Mouse (Mus musculus) heart, postnatal 0 days (tissue): ENCODE results near the gene Rbfox1. TPM values are rescaled to one million over a fixed set of nuclear protein-coding genes. Genes with fewer than 3 reads are reported as not detected.

ENCODE experiments used
- ATAC-seq: fragments of 200-750 bp; cut with Nextera tagmentation; 2 replicates; pipeline ENCODE4 v1.8.0; 2017; ENCODE audit warnings: low read depth, moderate number of reproducible peaks, moderate library complexity; ENCODE audit not compliant: insufficient read depth
- DNase-seq: peaks from one replicate; pipeline ENCODE4 v3.0.0-alpha.2; 2016; ENCODE audit warnings: low spot score
- H3K27ac ChIP-seq: fragments of 300-500 bp; sonication (generic); 2 replicates; pipeline ENCODE4 v1.5.1; 2014; ENCODE audit warnings: low read depth, mild to moderate bottlenecking
- H3K27me3 ChIP-seq: fragments of 300-500 bp; sonication (generic); 2 replicates; pipeline ENCODE4 v1.6.1; 2014; ENCODE audit warnings: low read length, mixed read lengths; ENCODE audit not compliant: control insufficient read depth, insufficient read depth
- H3K36me3 ChIP-seq: fragments of 300-500 bp; sonication (generic); replicated peaks from 2 replicates; pipeline ENCODE4 v1.6.1; 2014; ENCODE audit warnings: low read length, mixed read lengths; ENCODE audit not compliant: control insufficient read depth, insufficient read depth
- H3K4me1 ChIP-seq: fragments of 300-500 bp; sonication (generic); 2 replicates; pipeline ENCODE4 v1.6.1; 2014; ENCODE audit warnings: antibody characterized with exemption; ENCODE audit not compliant: control insufficient read depth, insufficient read depth
- H3K4me2 ChIP-seq: fragments of 300-500 bp; sonication (generic); 2 replicates; pipeline ENCODE4 v1.6.1; 2014; ENCODE audit warnings: low read depth, mild to moderate bottlenecking, low read length, moderate library complexity
- H3K4me3 ChIP-seq: fragments of 300-500 bp; sonication (generic); 2 replicates; pipeline ENCODE4 v1.5.1; 2014; ENCODE audit warnings: low read depth, low read length
- H3K9ac ChIP-seq: fragments of 300-500 bp; sonication (generic); replicated peaks from 2 replicates; pipeline ENCODE4 v1.6.1; 2014; ENCODE audit warnings: low read depth, low read length, mixed read lengths
- H3K9me3 ChIP-seq: fragments of 300-500 bp; sonication (generic); replicated peaks from 2 replicates; pipeline ENCODE4 v1.6.1; 2016; ENCODE audit warnings: low read length; ENCODE audit not compliant: control insufficient read depth
- CTCF ChIP-seq: IDR thresholded peaks from 2 replicates; pipeline ENCODE4 v1.5.1; 2016; ENCODE audit warnings: antibody characterized with exemption, control low read depth, low read depth
- EP300 ChIP-seq: IDR thresholded peaks from 2 replicates; pipeline ENCODE4 v1.6.1; 2016; ENCODE audit warnings: antibody characterized with exemption, low read depth
- WGBS: fragments of 180-500 bp; shearing (Covaris S2); extraction: QIAGEN DNeasy Blood & Tissue Kit; methylation state at CpG from one replicate; pipeline ENCODE4 v1.1.7; 2014; 5-methylcytosine and 5-hydroxymethylcytosine counted together
- polyA plus RNA-seq: library from polyadenylated mRNA; unstranded; fragments of >200 nt; fragmentation: Nextera tagmentation; extraction: Ambion mirVana; gene quantifications from 2 replicates; pipeline ENCODE4 v1.2.1, GENCODE M21; 2015
- total RNA-seq: library from RNA; depleted of rRNA; stranded (reverse); fragments of >200 nt; gene quantifications from 2 replicates; pipeline ENCODE4 v1.2.3, GENCODE M21; 2014; ENCODE audit warnings: low replicate concordance

The Rbfox1 gene
- total and polyA plus RNA-seq, 2 experiments from 2014 or later, result 6.0 to 15.3 TPM

DNA sequence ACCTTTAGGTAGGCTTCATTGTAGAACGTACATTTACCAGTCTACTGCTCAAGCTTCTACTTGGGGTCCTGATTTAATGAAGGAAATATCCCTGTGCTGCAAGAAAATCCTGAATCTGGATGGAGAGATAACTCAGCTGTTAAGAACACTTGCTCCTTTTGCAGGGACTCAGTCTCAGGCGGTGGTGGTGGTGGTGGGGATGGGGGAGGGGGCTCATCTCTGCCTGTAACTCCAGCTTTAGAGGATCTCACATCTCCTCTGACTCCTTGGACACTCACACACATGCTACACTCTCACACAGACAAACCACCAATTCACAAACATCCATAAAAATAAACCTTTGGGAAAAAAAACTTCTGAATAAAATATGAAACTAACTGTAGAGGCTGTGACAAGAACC lies 1101.3 kb downstream of the Rbfox1 start:
- no peak overlapping the region for H3K9ac ChIP-seq
- H3K36me3 ChIP-seq, result no peaks in the 10 kb centered on the region
- H3K4me3 ChIP-seq, result no peak overlapping the region
- TF ChIP-seq CTCF, result no peak
- ATAC-seq, result no peak
- no peak for DNase-seq
- H3K9me3 ChIP-seq, result no peaks in the 10 kb centered on the region
- H3K27me3 ChIP-seq, result 0 out of 2 replicates have a peak, but pooled peaks cover 16% of the 10 kb centered on the region
- WGBS, result 41% methylated on average over 2 of the region's 2 CpGs
- H3K4me1 ChIP-seq, result peaks cover 4% of the 10 kb centered on the region
- H3K27ac ChIP-seq, result no peak overlapping the region
- H3K4me2 ChIP-seq, result no peak overlapping the region

GRCm38 (mm10) chr16:6992251-6992650 lies 1107.1 kb downstream of the Rbfox1 start:
- H3K36me3 ChIP-seq, result no peaks in the 10 kb centered on the region
- DNase-seq (no peak), ATAC-seq (peak; percentile 81)
- no peak overlapping the region for H3K9ac ChIP-seq
- no peak overlapping the region for H3K4me3 ChIP-seq
- no peaks in the 10 kb centered on the region for H3K9me3 ChIP-seq
- H3K4me1 ChIP-seq, result no peaks in the 10 kb centered on the region
- WGBS, result 56% methylated on average over 5 of the region's 5 CpGs
- TF ChIP-seq CTCF (no peak), EP300 (no peak)
- no peak overlapping the region for H3K4me2 ChIP-seq
- 0 out of 2 replicates have a peak, but pooled peaks cover 11% of the 10 kb centered on the region for H3K27me3 ChIP-seq
- H3K27ac ChIP-seq, result no peak overlapping the region

GRCm38 (mm10) chr16:6993180-6993579 lies 1108.0 kb downstream of the Rbfox1 start:
- TF ChIP-seq CTCF, result no peak
- TF ChIP-seq EP300, result no peak
- Histone ChIP-seq H3K4me2 (no peak overlapping the region), H3K9me3 (no peaks in the 10 kb centered on the region), H3K4me3 (no peak overlapping the region), H3K27ac (no peak overlapping the region), H3K4me1 (no peaks in the 10 kb centered on the region), H3K27me3 (0 out of 2 replicates have a peak, but pooled peaks cover 11% of the 10 kb centered on the region), H3K9ac (no peak overlapping the region), H3K36me3 (no peaks in the 10 kb centered on the region)
- DNase-seq (no peak), ATAC-seq (no peak)
- 27% methylated on average over 2 of the region's 2 CpGs for WGBS

GRCm38 (mm10) chr16:6997109-6997508 lies 1112.0 kb downstream of the Rbfox1 start:
- no peaks in the 10 kb centered on the region for H3K27me3 ChIP-seq
- H3K36me3 ChIP-seq, result no peaks in the 10 kb centered on the region
- no peak for ATAC-seq
- no peak overlapping the region for H3K4me2 ChIP-seq
- H3K27ac ChIP-seq, result no peak overlapping the region
- no peak overlapping the region for H3K9ac ChIP-seq
- no peak overlapping the region for H3K4me3 ChIP-seq
- TF ChIP-seq CTCF (no peak), EP300 (no peak)
- 44% methylated on average over 4 of the region's 4 CpGs for WGBS
- no peak for DNase-seq
- H3K4me1 ChIP-seq, result no peaks in the 10 kb centered on the region
- H3K9me3 ChIP-seq, result no peaks in the 10 kb centered on the region

- Histone ChIP-seq H3K27ac (no peak overlapping the region), H3K27me3 (no peaks in the 10 kb centered on the region), H3K9me3 (no peaks in the 10 kb centered on the region), H3K4me2 (no peak overlapping the region), H3K9ac (no peak overlapping the region), H3K4me3 (no peak overlapping the region), H3K36me3 (no peaks in the 10 kb centered on the region), H3K4me1 (no peaks in the 10 kb centered on the region)
- DNase-seq (no peak), ATAC-seq (no peak)
- 45% methylated on average over 7 of the region's 7 CpGs for WGBS
- TF ChIP-seq CTCF (no peak), EP300 (no peak)
These were observed 1112.7 kb downstream of the Rbfox1 start for GRCm38 (mm10) chr16:6997834-6998233.

GRCm38 (mm10) chr16:7004565-7004964 lies 1119.4 kb downstream of the Rbfox1 start:
- DNase-seq (no peak), ATAC-seq (no peak)
- H3K9ac ChIP-seq, result no peak overlapping the region
- no peaks in the 10 kb centered on the region for H3K9me3 ChIP-seq
- H3K27me3 ChIP-seq, result no peaks in the 10 kb centered on the region
- no peak overlapping the region for H3K4me2 ChIP-seq
- TF ChIP-seq EP300 (no peak), CTCF (no peak)
- no peaks in the 10 kb centered on the region for H3K36me3 ChIP-seq
- no peak overlapping the region for H3K4me3 ChIP-seq
- H3K27ac ChIP-seq, result no peak overlapping the region
- WGBS, result 72% methylated on average over 3 of the region's 3 CpGs
- H3K4me1 ChIP-seq, result no peaks in the 10 kb centered on the region
